Mouse (Mus musculus) frontal cortex, adult 2 months (tissue): ENCODE results near the gene Hps4. TPM values are rescaled to one million over a fixed set of nuclear protein-coding genes. Genes with fewer than 3 reads are reported as not detected.

Experiments
- DNase-seq, 2 experiments: peaks; one replicate each; pipeline ENCODE4 v3.0.0; 2022; ENCODE audit warnings: low spot score in 1 of 2; ENCODE audit errors: extremely low spot score in 1 of 2
- polyA plus RNA-seq: library from polyadenylated mRNA; depleted of rRNA; stranded (reverse); fragments of >200 nt; gene quantifications from 2 replicates; pipeline ENCODE4 v1.2.3, GENCODE M21; 2012

Gene Hps4
- polyA plus RNA-seq, 1 experiment = 41.4 TPM

DNA sequence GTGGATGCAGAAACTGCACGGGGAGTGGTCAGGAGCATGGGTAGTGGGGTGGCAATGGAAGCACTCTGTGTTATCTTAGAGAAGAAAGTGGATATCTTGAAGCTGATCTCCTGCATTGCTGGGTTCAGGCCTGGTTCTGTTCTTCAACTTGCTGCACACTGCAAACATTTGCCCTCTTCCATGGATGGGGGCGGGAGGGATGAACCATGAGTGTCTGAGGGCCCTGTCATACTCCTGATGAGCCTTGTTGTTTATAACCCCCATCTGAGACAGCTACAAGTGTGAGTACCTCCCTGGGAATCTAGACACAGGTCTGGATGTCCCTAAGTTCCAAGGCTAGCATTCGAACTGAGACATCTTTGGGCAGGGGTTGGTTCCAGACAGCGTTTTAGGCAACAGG is 21.5 kb upstream of the Hps4 start:
- DNase-seq = no peak

DNA sequence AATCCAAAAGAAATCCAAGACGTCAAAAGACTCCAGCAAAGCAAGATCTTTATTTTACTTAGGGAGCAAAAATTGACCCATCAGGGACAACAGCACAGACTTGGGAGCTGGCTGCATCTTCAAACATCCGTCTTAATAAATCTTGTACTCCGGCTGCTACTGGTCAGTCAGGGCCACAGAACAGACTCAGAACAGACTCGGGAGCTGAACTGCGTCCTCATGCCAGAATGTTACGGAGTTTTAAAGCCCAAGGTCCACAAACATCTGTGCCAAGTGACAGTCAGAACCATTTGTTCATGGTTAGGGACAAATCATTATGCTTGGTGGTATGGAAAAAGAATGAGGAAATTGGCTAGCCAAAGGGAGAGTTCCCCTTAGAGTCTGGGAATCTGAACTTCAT is 19.6 kb upstream of the Hps4 start:
- DNase-seq = no peak

GRCm38 (mm10) chr5:112324637-112325545 is 18.0 kb upstream of the Hps4 start:
- no peak for DNase-seq

- DNase-seq = peak; percentile 93 to 97
Observed at GRCm38 (mm10) chr5:112325546-112326445, 17.1 kb upstream of the Hps4 start, which contains the start of gene Tfip11. Gene Tfip11 (plus strand): TSS chr5:112326358.

DNA sequence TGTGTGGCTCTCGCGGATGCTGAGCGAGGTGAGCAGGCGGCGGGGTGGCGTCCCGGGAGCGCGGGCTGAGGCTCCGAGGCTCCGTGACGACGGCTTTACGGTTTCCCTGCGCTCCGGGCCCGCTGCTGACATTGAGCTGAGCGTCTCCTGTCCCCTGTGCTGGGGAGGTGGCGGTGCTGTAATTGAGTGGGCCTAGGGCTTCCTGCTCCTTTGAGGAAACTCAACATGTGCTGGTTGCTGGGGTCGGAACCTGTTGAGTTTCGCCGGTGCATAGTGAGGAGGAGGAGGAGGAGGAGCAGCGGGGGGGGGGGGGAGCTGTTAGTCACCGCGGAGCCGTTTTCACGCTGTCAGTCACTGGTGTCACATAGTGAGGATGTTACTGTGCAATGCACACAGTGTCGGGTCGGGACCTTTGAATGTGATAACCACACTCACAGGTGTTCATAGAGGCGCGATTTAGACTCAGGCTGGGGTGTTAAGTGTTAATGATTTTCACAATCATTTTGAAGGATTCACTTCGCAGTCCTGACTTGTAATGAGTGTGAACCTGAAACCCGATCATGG is 16.4 kb upstream of the Hps4 start:
- no peak for DNase-seq

- no peak for DNase-seq
Observed at GRCm38 (mm10) chr5:112327854-112328253, 15.0 kb upstream of the Hps4 start.

- no peak for DNase-seq
Observed at GRCm38 (mm10) chr5:112329805-112330564, 12.9 kb upstream of the Hps4 start.

GRCm38 (mm10) chr5:112335473-112335872 is 7.4 kb upstream of the Hps4 start:
- peak in 1 of 2 experiments; percentile 71 for DNase-seq

DNA sequence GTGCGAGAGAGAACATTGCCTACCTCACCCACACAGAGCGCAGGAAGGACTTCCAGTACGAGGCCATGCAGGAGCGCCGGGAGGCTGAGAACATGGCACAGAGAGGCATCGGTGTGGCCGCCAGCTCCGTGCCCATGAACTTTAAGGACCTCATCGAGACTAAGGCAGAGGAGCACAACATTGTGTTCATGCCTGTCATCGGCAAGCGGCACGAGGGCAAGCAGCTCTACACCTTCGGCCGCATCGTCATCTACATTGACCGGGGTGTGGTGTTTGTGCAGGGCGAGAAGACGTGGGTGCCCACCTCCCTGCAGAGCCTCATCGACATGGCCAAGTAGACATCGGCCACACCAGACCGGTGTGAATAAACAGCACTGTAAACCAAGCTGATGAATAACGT is 5.9 kb upstream of the Hps4 start:
- DNase-seq = no peak

DNA sequence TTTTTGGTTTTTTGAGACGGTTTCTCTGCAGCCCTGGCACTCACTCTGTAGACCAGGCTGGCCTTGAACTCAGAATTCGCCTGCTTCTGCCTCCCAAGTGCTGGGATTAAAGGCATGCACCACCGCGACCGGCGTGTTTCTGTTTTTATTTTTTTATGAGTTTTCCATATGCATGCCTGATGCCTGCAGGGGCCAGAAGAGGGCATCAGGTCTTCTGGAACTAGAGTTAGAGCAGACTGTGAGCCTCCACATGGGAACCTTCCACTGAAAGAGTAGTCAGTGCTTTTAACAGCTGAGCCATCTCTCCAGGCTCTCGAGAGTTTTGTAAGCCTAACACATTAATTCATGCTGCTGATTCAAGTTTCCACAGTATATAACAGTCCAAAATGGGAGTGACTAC is 3.7 kb upstream of the Hps4 start:
- no peak for DNase-seq

GRCm38 (mm10) chr5:112343205-112343595 is 317 bp downstream of the Hps4 start:
- DNase-seq = no peak

DNA sequence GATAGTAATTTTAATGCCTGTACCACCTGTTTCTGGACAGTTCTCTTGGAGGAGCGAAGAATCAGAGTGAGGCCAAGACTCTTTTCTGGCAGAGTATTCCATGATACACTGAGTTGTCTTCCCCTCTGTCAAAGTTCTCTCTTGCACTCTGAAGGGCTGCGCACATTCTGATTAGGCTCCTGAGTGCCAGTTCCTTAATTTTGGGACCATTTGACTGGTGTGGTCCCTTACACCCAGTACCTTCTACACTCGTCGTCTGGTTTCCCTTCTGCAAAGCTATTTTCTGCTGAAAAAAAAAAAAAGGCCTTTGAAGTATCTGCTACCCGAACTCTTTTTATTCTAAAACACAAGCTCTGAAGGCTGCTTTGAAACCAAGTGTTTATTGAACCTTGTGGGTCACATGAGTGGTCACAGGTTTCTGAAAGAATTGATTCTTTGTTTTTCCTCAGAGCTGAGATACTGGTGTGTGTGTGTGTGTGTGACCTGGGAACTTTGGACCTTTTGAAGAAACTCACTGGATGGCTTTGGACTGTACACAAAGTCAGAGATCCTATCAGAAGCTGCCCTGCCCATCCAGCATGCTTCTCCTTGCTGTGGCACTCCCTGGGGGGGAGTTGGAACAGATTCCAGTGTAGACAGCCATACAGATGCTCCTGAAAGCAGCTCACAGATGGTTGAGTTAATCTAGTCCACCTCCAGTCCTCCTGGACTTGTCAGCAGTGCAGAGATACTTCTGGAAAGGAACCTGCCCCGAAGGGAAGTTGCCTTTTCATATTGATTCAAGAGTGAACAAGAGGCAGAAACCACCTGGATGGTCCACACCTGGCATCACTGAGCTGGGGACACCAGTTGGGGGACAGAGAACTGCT is 1.4 kb downstream of the Hps4 start:
- peak; percentile 66 to 77 for DNase-seq

- DNase-seq = no peak
Observed at GRCm38 (mm10) chr5:112346211-112346965, 3.5 kb downstream of the Hps4 start.

GRCm38 (mm10) chr5:112349169-112349568 is 6.3 kb downstream of the Hps4 start:
- DNase-seq = no peak

- DNase-seq = no peak
Observed at GRCm38 (mm10) chr5:112355493-112355892, 12.6 kb downstream of the Hps4 start.

DNA sequence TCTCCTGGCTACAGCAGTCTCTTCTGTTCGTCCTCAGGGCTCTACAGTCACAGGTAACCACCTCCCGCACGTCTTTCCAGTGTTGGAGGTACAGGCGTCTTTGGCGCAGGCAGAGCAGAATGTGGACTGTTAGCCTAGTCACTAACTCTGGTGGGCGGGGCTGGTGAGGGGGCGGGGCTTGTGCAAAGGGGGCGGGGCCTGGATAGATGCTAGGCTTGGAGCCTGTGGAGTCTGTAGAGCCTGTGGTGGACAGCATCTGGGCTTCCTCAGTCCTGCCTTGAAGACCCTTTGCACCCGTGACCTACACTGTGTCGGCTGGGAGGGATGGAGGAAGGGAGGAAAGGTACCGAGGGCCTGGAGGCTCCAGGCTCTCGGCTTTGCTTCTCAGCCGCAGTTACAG is 13.0 kb downstream of the Hps4 start, which contains the start of gene Gm6583:
Gm6583 (minus strand) TSS at position 124 of the 400 bp plus-strand sequence.
- DNase-seq = no peak

- no peak for DNase-seq
Observed at GRCm38 (mm10) chr5:112356322-112356721, 13.4 kb downstream of the Hps4 start.

DNA sequence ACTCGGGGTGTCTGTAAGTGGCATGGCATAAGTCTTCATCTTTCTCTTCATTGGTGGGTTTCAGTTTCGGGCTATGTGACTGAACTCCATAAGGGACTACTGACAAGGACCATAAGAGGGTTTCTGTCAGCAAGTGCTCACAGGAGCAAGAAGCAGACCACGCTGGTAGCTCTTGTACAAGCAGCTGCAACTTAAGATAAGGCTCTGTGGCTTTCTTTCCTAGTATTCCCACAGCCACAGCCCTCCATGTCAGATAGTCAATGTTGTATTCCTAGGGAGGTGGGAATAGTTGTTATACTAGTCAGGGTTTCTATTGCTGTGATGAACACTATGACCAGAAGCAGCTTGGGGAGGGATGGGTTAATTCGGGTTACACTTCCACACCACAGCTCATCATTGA is 16.6 kb downstream of the Hps4 start:
- no peak for DNase-seq

- no peak for DNase-seq
Observed at GRCm38 (mm10) chr5:112360077-112360476, 17.2 kb downstream of the Hps4 start.
